Mouse (Mus musculus) liver, embryonic 11.5 days (tissue): Measurements from ENCODE around the gene Slc39a13. TPM values are rescaled to one million over a fixed set of nuclear protein-coding genes. Genes with fewer than 3 reads are reported as not detected.
"Not testable (repeated sequence)": the region's sequence is repeated elsewhere in the genome, so short reads cannot be mapped to it uniquely, and the experiment has no call there.

Experiments
- ATAC-seq: fragments of 200-750 bp; cut with Nextera tagmentation; replicated peaks from 2 replicates; pipeline ENCODE4 v1.8.0; 2017; ENCODE audit warnings: moderate number of reproducible peaks, mild to moderate bottlenecking, moderate TSS enrichment, moderate library complexity; ENCODE audit not compliant: low FRiP score
- DNase-seq: peaks from one replicate; pipeline ENCODE4 v3.0.0-alpha.2; 2017; ENCODE audit warnings: low spot score
- H3K27ac ChIP-seq: fragments of 300-500 bp; sonication (generic); 2 replicates; pipeline ENCODE4 v1.5.1; 2014; ENCODE audit warnings: mild to moderate bottlenecking, low read depth, low read length, control low read depth
- H3K27me3 ChIP-seq: fragments of 300-500 bp; sonication (generic); replicated peaks from 2 replicates; pipeline ENCODE4 v1.6.1; 2014; ENCODE audit warnings: low read length, mixed read lengths; ENCODE audit not compliant: control insufficient read depth, insufficient read depth
- H3K36me3 ChIP-seq: fragments of 300-500 bp; sonication (generic); 2 replicates; pipeline ENCODE4 v1.6.1; 2014; ENCODE audit warnings: mild to moderate bottlenecking, low read length, moderate library complexity, mixed read lengths; ENCODE audit not compliant: control insufficient read depth, insufficient read depth
- H3K4me1 ChIP-seq: fragments of 300-500 bp; sonication (generic); replicated peaks from 2 replicates; pipeline ENCODE4 v1.6.1; 2014; ENCODE audit warnings: low read length, mixed read lengths; ENCODE audit not compliant: control insufficient read depth, insufficient read depth
- H3K4me2 ChIP-seq: fragments of 300-500 bp; sonication (generic); 2 replicates; pipeline ENCODE4 v1.6.1; 2014; ENCODE audit warnings: mild to moderate bottlenecking, control low read depth, moderate library complexity
- H3K4me3 ChIP-seq: fragments of 300-500 bp; sonication (generic); 2 replicates; pipeline ENCODE4 v1.5.1; 2014; ENCODE audit warnings: low read depth, low read length, control low read depth
- H3K9ac ChIP-seq: fragments of 300-500 bp; sonication (generic); 2 replicates; pipeline ENCODE4 v1.6.1; 2014; ENCODE audit warnings: low read depth, low read length, control low read depth
- H3K9me3 ChIP-seq: fragments of 300-500 bp; sonication (generic); 2 replicates; pipeline ENCODE4 v1.6.1; 2016; ENCODE audit warnings: low read length, inconsistent platforms, mixed read lengths; ENCODE audit not compliant: control insufficient read depth
- WGBS: fragments of 180-500 bp; shearing (Covaris S2); extraction: QIAGEN DNeasy Blood & Tissue Kit; methylation state at CpG from one replicate; pipeline ENCODE4 v1.1.7; 2014; 5-methylcytosine and 5-hydroxymethylcytosine counted together
- polyA plus RNA-seq: library from polyadenylated mRNA; unstranded; fragments of >200 nt; fragmentation: Nextera tagmentation; extraction: Ambion mirVana; gene quantifications from 2 replicates; pipeline ENCODE4 v1.2.1, GENCODE M21; 2014

Gene Slc39a13
- polyA plus RNA-seq, 1 experiment from 2014 or later: 19.6 TPM

GRCm38 (mm10) chr2:91022266-91022665 is 48.0 kb downstream of the Slc39a13 start:
- not testable (repeated sequence) for H3K4me2 ChIP-seq, ATAC-seq, H3K4me3 ChIP-seq, H3K9ac ChIP-seq, H3K27ac ChIP-seq, H3K4me1 ChIP-seq, H3K27me3 ChIP-seq, H3K9me3 ChIP-seq, DNase-seq
- H3K36me3 ChIP-seq: peaks cover 19% of the 10 kb centered on the region
- 96% methylated on average over 7 of the region's 7 CpGs for WGBS

GRCm38 (mm10) chr2:91019911-91020310 is 50.3 kb downstream of the Slc39a13 start:
- 93% methylated on average over 3 of the region's 3 CpGs for WGBS

GRCm38 (mm10) chr2:91018061-91018788 is 52.0 kb downstream of the Slc39a13 start:
- ATAC-seq: no peak
- DNase-seq: no peak
- H3K36me3 ChIP-seq: peaks cover 38% of the 10 kb centered on the region

More at GRCm38 (mm10) chr2:91019911-91020310, 50.3 kb downstream of the Slc39a13 start:
- Histone ChIP-seq H3K27me3 (no peaks in the 10 kb centered on the region), H3K4me1 (no peaks in the 10 kb centered on the region; the same call in 1 of the 2 replicates), H3K4me2 (no peak overlapping the region), H3K27ac (no peak overlapping the region), H3K9ac (no peak overlapping the region), H3K4me3 (no peak overlapping the region), H3K36me3 (peaks cover 29% of the 10 kb centered on the region), H3K9me3 (no peaks in the 10 kb centered on the region)
- ATAC-seq (no peak), DNase-seq (no peak)

DNA sequence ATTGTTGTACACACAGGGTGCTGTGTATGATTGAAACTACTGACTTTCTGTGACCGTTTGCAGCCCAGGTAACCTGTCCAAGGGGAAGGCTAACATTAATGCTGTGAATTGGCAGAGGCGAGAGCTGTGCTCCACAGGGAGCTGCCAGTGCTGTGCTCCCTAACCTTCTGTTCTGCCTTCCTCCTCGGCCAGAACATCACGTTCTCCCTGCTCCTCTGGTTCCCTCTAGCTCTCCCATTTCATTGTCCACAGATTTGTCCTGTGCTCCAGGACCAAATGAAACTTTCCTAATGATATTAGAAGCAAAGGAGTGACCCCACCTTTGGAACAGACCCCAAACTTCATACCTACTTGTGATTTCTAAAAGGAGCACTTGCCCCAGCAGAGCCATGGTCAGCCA is 54.8 kb downstream of the Slc39a13 start:
- H3K4me3 ChIP-seq: no peak overlapping the region
- no peaks in the 10 kb centered on the region for H3K27me3 ChIP-seq
- WGBS: 88% methylated on average over 4 of the region's 4 CpGs
- H3K9ac ChIP-seq: no peak overlapping the region
- no peaks in the 10 kb centered on the region; the same call in 1 of the 2 replicates for H3K4me1 ChIP-seq
- H3K9me3 ChIP-seq: no peaks in the 10 kb centered on the region
- H3K27ac ChIP-seq: no peak overlapping the region
- DNase-seq (peak; percentile 18), ATAC-seq (no peak)
- H3K36me3 ChIP-seq: peaks cover 48% of the 10 kb centered on the region
- no peak overlapping the region for H3K4me2 ChIP-seq

More at GRCm38 (mm10) chr2:91018061-91018788, 52.0 kb downstream of the Slc39a13 start:
- WGBS: 88% methylated on average over 8 of the region's 8 CpGs
- H3K27me3 ChIP-seq: no peaks in the 10 kb centered on the region
- H3K9me3 ChIP-seq: no peaks in the 10 kb centered on the region
- no peak overlapping the region for H3K27ac ChIP-seq
- H3K4me2 ChIP-seq: no peak overlapping the region
- H3K4me3 ChIP-seq: no peak overlapping the region
- H3K9ac ChIP-seq: no peak overlapping the region
- no peaks in the 10 kb centered on the region; the same call in 1 of the 2 replicates for H3K4me1 ChIP-seq

GRCm38 (mm10) chr2:91013881-91014280 is 56.3 kb downstream of the Slc39a13 start:
- H3K4me2 ChIP-seq: no peak overlapping the region
- 84% methylated on average over 2 of the region's 2 CpGs for WGBS
- ATAC-seq (no peak), DNase-seq (no peak)
- H3K4me1 ChIP-seq: no peaks in the 10 kb centered on the region; the same call in 1 of the 2 replicates
- no peak overlapping the region for H3K9ac ChIP-seq
- no peaks in the 10 kb centered on the region for H3K27me3 ChIP-seq
- H3K27ac ChIP-seq: no peak overlapping the region
- no peak overlapping the region for H3K4me3 ChIP-seq
- peaks cover 52% of the 10 kb centered on the region for H3K36me3 ChIP-seq
- no peaks in the 10 kb centered on the region for H3K9me3 ChIP-seq

Other genes starting within 250 kb of the Slc39a13 start
- gene Mtch2, start 223.3 kb downstream of the Slc39a13 start, polyA plus RNA-seq: 218 and 231 TPM in 2 replicates
- 6.6 and 6.9 TPM in 2 replicates for gene C1qtnf4, start 184.6 kb downstream of the Slc39a13 start, polyA plus RNA-seq
- gene Kbtbd4, start 165.7 kb downstream of the Slc39a13 start, polyA plus RNA-seq: 32.6 and 34.4 TPM in 2 replicates
- gene Ndufs3, start 165.6 kb downstream of the Slc39a13 start, polyA plus RNA-seq: 223 and 236 TPM in 2 replicates
- 78.1 and 90.5 TPM in 2 replicates for gene Celf1, start 130.0 kb downstream of the Slc39a13 start, polyA plus RNA-seq
- gene Rapsn, start 34.8 kb downstream of the Slc39a13 start, polyA plus RNA-seq: 1.4 and 2.0 TPM in 2 replicates
- 324 and 347 TPM in 2 replicates for gene Psmc3, start 16.4 kb downstream of the Slc39a13 start, polyA plus RNA-seq
- gene Spi1, start 12.0 kb upstream of the Slc39a13 start, polyA plus RNA-seq: 19.5 and 22.7 TPM in 2 replicates
- 1.2 and 5.0 TPM in 2 replicates for gene Mybpc3, start 47.7 kb upstream of the Slc39a13 start, polyA plus RNA-seq
- gene Madd, start 113.4 kb upstream of the Slc39a13 start, polyA plus RNA-seq: 13.7 and 14.0 TPM in 2 replicates
- 12.2 and 14.6 TPM in 2 replicates for gene Nr1h3, start 132.4 kb upstream of the Slc39a13 start, polyA plus RNA-seq
- 16.2 and 17.8 TPM in 2 replicates for gene Acp2, start 132.5 kb upstream of the Slc39a13 start, polyA plus RNA-seq
- gene Ddb2, start 166.6 kb upstream of the Slc39a13 start, polyA plus RNA-seq: 12.9 and 15.3 TPM in 2 replicates
- 15.6 and 16.1 TPM in 2 replicates for gene Pacsin3, start 185.5 kb upstream of the Slc39a13 start, polyA plus RNA-seq
- 95.7 and 105 TPM in 2 replicates for gene Arfgap2, start 194.6 kb upstream of the Slc39a13 start, polyA plus RNA-seq